Mouse (Mus musculus): ENCODE results near the gene Gm42715. TPM values are rescaled to one million over a fixed set of nuclear protein-coding genes. Genes with fewer than 3 reads are reported as not detected.

Gene Gm42715
- total and polyA plus RNA-seq, 2 experiments, result 4.6 to 7.5 TPM

GRCm38 (mm10) chr7:127601735-127602134, 82.4 kb downstream of the Gm42715 start:
- Histone ChIP-seq H3K27ac (replicated peaks; ENCODE audit: insufficient read depth, low read depth, low read length) (no peak overlapping the region), H3K9ac (ENCODE audit: low read depth, low read length) (no peak overlapping the region), H3K27me3 (ENCODE audit: control insufficient read depth, insufficient read depth, low read length) (no peaks in the 10 kb centered on the region), H3K4me1 (ENCODE audit: control insufficient read depth, insufficient read depth, low read length) (no peaks in the 10 kb centered on the region), H3K79me2 (ENCODE audit: control insufficient read depth, insufficient read depth, low read length) (no peaks in the 10 kb centered on the region), H3K36me3 (ENCODE audit: control insufficient read depth, insufficient read depth, low read length) (peaks cover 11% of the 10 kb centered on the region; the same call in 1 of the 2 replicates), H3K4me3 (ENCODE audit: insufficient read depth, low read depth, low read length) (no peak overlapping the region)
- WGBS, result 82% methylated on average over 4 of the region's 4 CpGs
- TF ChIP-seq POLR2A (IDR thresholded peaks at IDR 0.05; ENCODE audit: extremely low read depth, insufficient read depth, low read length), result no peak
- TF ChIP-seq CTCF (IDR thresholded peaks at IDR 0.05; ENCODE audit: low read depth, low read length), result no peak
- no peak for DNase-seq (ENCODE audit: extremely low read depth, low read depth, low spot score)

- DNase-seq (ENCODE audit: extremely low read depth, low read depth, low spot score), result no peak
- Histone ChIP-seq H3K9ac (ENCODE audit: low read depth, low read length) (no peak overlapping the region), H3K27ac (replicated peaks; ENCODE audit: insufficient read depth, low read depth, low read length) (no peak overlapping the region), H3K27me3 (ENCODE audit: control insufficient read depth, insufficient read depth, low read length) (no peaks in the 10 kb centered on the region), H3K79me2 (ENCODE audit: control insufficient read depth, insufficient read depth, low read length) (no peaks in the 10 kb centered on the region), H3K36me3 (ENCODE audit: control insufficient read depth, insufficient read depth, low read length) (peaks cover 11% of the 10 kb centered on the region; the same call in 1 of the 2 replicates), H3K4me3 (ENCODE audit: insufficient read depth, low read depth, low read length) (no peak overlapping the region), H3K4me1 (ENCODE audit: control insufficient read depth, insufficient read depth, low read length) (no peaks in the 10 kb centered on the region)
- 96% methylated on average over 2 of the region's 2 CpGs for WGBS
- no peak for TF ChIP-seq POLR2A (IDR thresholded peaks at IDR 0.05; ENCODE audit: extremely low read depth, insufficient read depth, low read length)
- TF ChIP-seq CTCF (IDR thresholded peaks at IDR 0.05; ENCODE audit: low read depth, low read length), result no peak
Observed at GRCm38 (mm10) chr7:127602903-127603302, 83.5 kb downstream of the Gm42715 start.

- Histone ChIP-seq H3K27ac (replicated peaks; ENCODE audit: insufficient read depth, low read depth, low read length) (no peak overlapping the region), H3K4me3 (ENCODE audit: insufficient read depth, low read depth, low read length) (no peak overlapping the region), H3K4me1 (ENCODE audit: control insufficient read depth, insufficient read depth, low read length) (no peaks in the 10 kb centered on the region), H3K79me2 (ENCODE audit: control insufficient read depth, insufficient read depth, low read length) (no peaks in the 10 kb centered on the region), H3K27me3 (ENCODE audit: control insufficient read depth, insufficient read depth, low read length) (no peaks in the 10 kb centered on the region), H3K9ac (ENCODE audit: low read depth, low read length) (no peak overlapping the region), H3K36me3 (ENCODE audit: control insufficient read depth, insufficient read depth, low read length) (peaks cover 2% of the 10 kb centered on the region; the same call in 1 of the 2 replicates)
- TF ChIP-seq CTCF (IDR thresholded peaks at IDR 0.05; ENCODE audit: low read depth, low read length) (no peak), POLR2A (IDR thresholded peaks at IDR 0.05; ENCODE audit: extremely low read depth, insufficient read depth, low read length) (no peak)
- no peak for DNase-seq (ENCODE audit: extremely low read depth, low read depth, low spot score)
- WGBS, result 87% methylated on average over 10 of the region's 10 CpGs
Observed at GRCm38 (mm10) chr7:127604256-127604655, 84.9 kb downstream of the Gm42715 start.

- TF ChIP-seq CTCF (IDR thresholded peaks at IDR 0.05; ENCODE audit: low read depth, low read length) (no peak), POLR2A (IDR thresholded peaks at IDR 0.05; ENCODE audit: extremely low read depth, insufficient read depth, low read length) (no peak)
- no peak for DNase-seq (ENCODE audit: extremely low read depth, low read depth, low spot score)
- Histone ChIP-seq H3K27ac (replicated peaks; ENCODE audit: insufficient read depth, low read depth, low read length) (no peak overlapping the region), H3K9ac (ENCODE audit: low read depth, low read length) (no peak overlapping the region), H3K36me3 (ENCODE audit: control insufficient read depth, insufficient read depth, low read length) (peaks cover 2% of the 10 kb centered on the region; the same call in 1 of the 2 replicates), H3K4me3 (ENCODE audit: insufficient read depth, low read depth, low read length) (no peak overlapping the region), H3K79me2 (ENCODE audit: control insufficient read depth, insufficient read depth, low read length) (no peaks in the 10 kb centered on the region), H3K4me1 (ENCODE audit: control insufficient read depth, insufficient read depth, low read length) (no peaks in the 10 kb centered on the region), H3K27me3 (ENCODE audit: control insufficient read depth, insufficient read depth, low read length) (no peaks in the 10 kb centered on the region)
- 85% methylated on average over 6 of the region's 6 CpGs for WGBS
Observed at GRCm38 (mm10) chr7:127607150-127607549, 87.8 kb downstream of the Gm42715 start.

- H3K4me3 ChIP-seq (ENCODE audit: insufficient read depth, low read depth, low read length), result no peak overlapping the region
- H3K79me2 ChIP-seq (ENCODE audit: control insufficient read depth, insufficient read depth, low read length), result 0 out of 2 replicates have a peak, but pooled peaks cover 3% of the 10 kb centered on the region
- TF ChIP-seq POLR2A (IDR thresholded peaks at IDR 0.05; ENCODE audit: extremely low read depth, insufficient read depth, low read length), result no peak
- H3K4me1 ChIP-seq (ENCODE audit: control insufficient read depth, insufficient read depth, low read length), result peaks cover 3% of the 10 kb centered on the region; the same call in 1 of the 2 replicates
- no peaks in the 10 kb centered on the region; the same call in 1 of the 2 replicates for H3K36me3 ChIP-seq (ENCODE audit: control insufficient read depth, insufficient read depth, low read length)
- WGBS, result 96% methylated on average over 29 of the region's 29 CpGs
- no peak for DNase-seq (ENCODE audit: extremely low read depth, low read depth, low spot score)
- no peaks in the 10 kb centered on the region for H3K27me3 ChIP-seq (ENCODE audit: control insufficient read depth, insufficient read depth, low read length)
- H3K27ac ChIP-seq (replicated peaks; ENCODE audit: insufficient read depth, low read depth, low read length), result no peak overlapping the region
- H3K9ac ChIP-seq (ENCODE audit: low read depth, low read length), result no peak overlapping the region
Observed at GRCm38 (mm10) chr7:127611011-127611410, 91.6 kb downstream of the Gm42715 start.

GRCm38 (mm10) chr7:127611561-127611960, 92.2 kb downstream of the Gm42715 start:
- Histone ChIP-seq H3K27ac (replicated peaks; ENCODE audit: insufficient read depth, low read depth, low read length) (no peak overlapping the region), H3K36me3 (ENCODE audit: control insufficient read depth, insufficient read depth, low read length) (no peaks in the 10 kb centered on the region; the same call in 1 of the 2 replicates), H3K79me2 (ENCODE audit: control insufficient read depth, insufficient read depth, low read length) (0 out of 2 replicates have a peak, but pooled peaks cover 3% of the 10 kb centered on the region), H3K27me3 (ENCODE audit: control insufficient read depth, insufficient read depth, low read length) (no peaks in the 10 kb centered on the region), H3K9ac (ENCODE audit: low read depth, low read length) (no peak overlapping the region), H3K4me1 (ENCODE audit: control insufficient read depth, insufficient read depth, low read length) (peaks cover 3% of the 10 kb centered on the region; the same call in 1 of the 2 replicates), H3K4me3 (ENCODE audit: insufficient read depth, low read depth, low read length) (no peak overlapping the region)
- WGBS, result 98% methylated on average over 26 of the region's 26 CpGs
- TF ChIP-seq CTCF (IDR thresholded peaks at IDR 0.05; ENCODE audit: low read depth, low read length), result no peak
- DNase-seq (ENCODE audit: extremely low read depth, low read depth, low spot score), result no peak
